Mouse (Mus musculus): ENCODE measurements around the gene Pde8b. TPM values are rescaled to one million over a fixed set of nuclear protein-coding genes. Genes with fewer than 3 reads are reported as not detected.

Pde8b gene
- polyA plus RNA-seq, 1 experiment from 2014 or later, result 3.4 TPM

DNA sequence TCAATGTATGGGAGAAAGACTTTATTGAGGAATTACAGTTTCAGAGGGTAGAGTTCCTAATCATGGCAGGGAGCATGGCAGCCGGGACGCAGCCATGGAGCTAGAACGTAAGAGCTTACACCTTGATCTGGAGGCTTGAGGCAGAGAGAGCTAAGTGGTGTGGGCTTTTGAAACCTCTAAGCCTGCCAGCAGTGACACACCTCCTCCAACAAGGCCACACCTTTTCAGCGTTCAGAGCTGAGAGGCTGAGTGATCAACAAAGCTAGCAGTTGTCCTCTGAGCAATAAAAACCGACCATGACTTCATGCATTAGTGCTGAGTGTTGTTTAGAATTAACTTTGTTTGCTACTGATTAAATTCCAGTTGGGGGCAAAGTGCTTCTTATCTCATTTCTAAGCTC is 259.6 kb downstream of the Pde8b start:
- Histone ChIP-seq H3K4me1 (ENCODE audit: insufficient read depth) (no peaks in the 10 kb centered on the region), H3K9me3 (ENCODE audit: low read depth, low read length) (no peaks in the 10 kb centered on the region), H3K27me3 (ENCODE audit: insufficient read depth, low read length) (no peaks in the 10 kb centered on the region), H3K27ac (ENCODE audit: low read depth) (no peak overlapping the region), H3K4me2 (no peak overlapping the region), H3K36me3 (ENCODE audit: insufficient read depth) (no peaks in the 10 kb centered on the region), H3K4me3 (ENCODE audit: low read depth, low read length) (no peak overlapping the region), H3K9ac (no peak overlapping the region)
- 43% methylated on average over 5 of the region's 5 CpGs for WGBS
- no peak for ATAC-seq (ENCODE audit: insufficient read depth)
- no peak for TF ChIP-seq CTCF (IDR thresholded peaks at IDR 0.05; ENCODE audit: low read depth)
- no peak for DNase-seq

DNA sequence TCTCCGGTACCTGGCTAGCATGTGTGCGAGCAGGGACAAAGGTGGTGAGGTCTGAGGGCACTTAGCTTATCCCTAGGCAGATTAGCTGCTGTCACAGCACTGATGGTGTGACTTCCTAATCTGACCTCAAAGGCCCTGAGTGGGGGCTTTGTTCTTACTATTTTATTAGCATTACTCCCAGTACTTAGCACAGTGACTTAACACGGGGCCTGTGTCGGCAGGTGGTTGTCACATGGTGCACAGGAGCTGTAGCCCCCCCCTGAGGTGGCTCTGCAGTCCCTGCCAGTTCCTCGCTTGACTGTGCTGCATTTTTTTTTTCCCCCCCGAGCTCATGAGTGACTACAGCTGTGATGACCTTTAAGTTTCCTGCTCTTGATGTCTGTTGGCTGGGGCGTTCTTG is 271.1 kb downstream of the Pde8b start:
- ATAC-seq (ENCODE audit: insufficient read depth) (no peak), DNase-seq (peak; percentile 8)
- no peak for TF ChIP-seq CTCF (IDR thresholded peaks at IDR 0.05; ENCODE audit: low read depth)
- no peaks in the 10 kb centered on the region; the same call in 1 of the 2 replicates for H3K4me1 ChIP-seq (ENCODE audit: insufficient read depth)
- WGBS, result 28% methylated on average over 7 of the region's 7 CpGs
- no peaks in the 10 kb centered on the region for H3K27me3 ChIP-seq (ENCODE audit: insufficient read depth, low read length)
- no peaks in the 10 kb centered on the region; the same call in 1 of the 2 replicates for H3K36me3 ChIP-seq (ENCODE audit: insufficient read depth)
- no peak overlapping the region for H3K4me3 ChIP-seq (ENCODE audit: low read depth, low read length)
- no peak overlapping the region for H3K9ac ChIP-seq
- H3K27ac ChIP-seq (ENCODE audit: low read depth), result no peak overlapping the region
- no peaks in the 10 kb centered on the region for H3K9me3 ChIP-seq (ENCODE audit: low read depth, low read length)
- no peak overlapping the region for H3K4me2 ChIP-seq

DNA sequence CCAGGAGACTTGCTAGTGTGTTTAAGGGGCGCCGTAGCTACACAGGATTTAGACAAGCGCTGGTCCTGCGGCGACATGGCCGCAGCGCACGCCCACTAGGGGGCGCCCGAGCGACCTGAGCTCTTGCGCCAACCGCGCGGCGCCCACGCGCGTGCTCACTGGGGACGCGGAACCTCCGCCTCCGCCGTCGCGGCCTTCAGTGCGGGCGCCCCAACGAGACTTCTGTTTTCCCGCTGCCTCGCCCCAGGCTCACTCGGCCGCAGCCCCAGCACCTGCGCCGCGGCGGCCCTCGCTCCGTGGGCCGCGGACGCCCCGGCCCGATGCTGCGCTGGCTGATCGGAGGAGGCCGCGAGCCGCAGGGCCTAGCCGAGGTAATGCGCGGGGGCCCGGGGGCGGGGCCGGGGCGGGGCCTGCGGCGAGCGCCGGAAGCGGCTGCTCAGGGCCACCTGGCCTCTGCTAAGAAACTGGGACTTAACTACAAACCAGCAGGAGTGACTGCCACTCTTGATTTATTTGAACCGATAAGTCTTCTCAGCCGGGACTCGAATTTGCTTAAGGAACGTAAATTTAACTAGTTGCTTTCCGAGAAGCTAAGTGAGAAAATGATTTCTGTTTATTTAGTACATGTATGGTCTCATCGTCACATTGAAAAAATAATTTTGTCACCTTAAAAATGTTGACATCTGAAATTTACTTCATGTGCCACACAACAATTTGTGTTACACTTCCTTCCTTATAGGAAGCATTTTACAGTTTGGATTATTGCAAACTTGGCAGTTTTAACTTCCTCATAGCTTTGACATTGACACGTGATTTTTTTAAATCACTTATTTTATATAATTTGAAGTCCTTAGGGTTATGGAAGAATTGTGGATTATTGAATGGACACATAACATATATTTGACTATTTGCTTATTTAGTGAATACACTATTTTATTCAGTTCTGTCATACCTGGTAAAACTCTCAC is 273.6 kb downstream of the Pde8b start, which contains the start of gene Wdr41:
TSS of gene Wdr41 (plus strand) at position 126 of the 968 bp plus-strand sequence.
- Histone ChIP-seq H3K4me3 (ENCODE audit: low read depth, low read length) (peak within 1 kb of the TSS; percentile 69), H3K4me1 (ENCODE audit: insufficient read depth) (no peaks in the 10 kb centered on the region; the same call in 1 of the 2 replicates), H3K4me2 (peak within 1 kb of the TSS; percentile 61), H3K9ac (peak within 1 kb of the TSS; percentile 97), H3K9me3 (ENCODE audit: low read depth, low read length) (no peaks in the 10 kb centered on the region), H3K36me3 (ENCODE audit: insufficient read depth) (no peaks in the 10 kb centered on the region; the same call in 1 of the 2 replicates), H3K27me3 (ENCODE audit: insufficient read depth, low read length) (no peaks in the 10 kb centered on the region), H3K27ac (ENCODE audit: low read depth) (peak within 1 kb of the TSS; percentile 96)
- ATAC-seq (ENCODE audit: insufficient read depth), result peak; percentile 98
- peak; percentile 98 for DNase-seq
- WGBS, result 1% methylated on average over 68 of the region's 68 CpGs
- TF ChIP-seq CTCF (IDR thresholded peaks at IDR 0.05; ENCODE audit: low read depth), result peak; percentile 77

DNA sequence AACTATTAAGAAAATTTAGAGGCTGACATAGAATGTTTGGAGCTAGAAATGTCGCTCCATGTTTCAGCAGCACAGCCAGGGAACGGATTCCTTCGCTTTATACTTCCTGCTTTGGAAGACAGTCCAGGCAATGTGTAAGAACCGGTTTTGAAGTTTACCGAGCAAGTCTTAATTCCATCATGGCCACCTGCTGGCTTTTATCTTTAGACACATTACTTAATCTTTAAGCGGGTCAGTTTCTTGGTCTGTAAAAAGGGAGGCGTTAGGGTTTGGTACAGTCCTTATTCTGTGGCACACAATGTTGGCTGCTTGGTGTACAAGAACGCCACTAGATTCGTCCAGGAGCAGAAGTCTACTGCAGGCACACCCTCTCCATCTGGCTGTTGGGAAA is 274.3 kb downstream of the Pde8b start:
- Histone ChIP-seq H3K4me2 (peak overlapping the region; percentile 61), H3K9me3 (ENCODE audit: low read depth, low read length) (no peaks in the 10 kb centered on the region), H3K36me3 (ENCODE audit: insufficient read depth) (no peaks in the 10 kb centered on the region; the same call in 1 of the 2 replicates), H3K27ac (ENCODE audit: low read depth) (peak overlapping the region; percentile 96), H3K4me3 (ENCODE audit: low read depth, low read length) (peak overlapping the region; percentile 69), H3K4me1 (ENCODE audit: insufficient read depth) (no peaks in the 10 kb centered on the region; the same call in 1 of the 2 replicates), H3K27me3 (ENCODE audit: insufficient read depth, low read length) (no peaks in the 10 kb centered on the region), H3K9ac (peak overlapping the region; percentile 97)
- ATAC-seq (ENCODE audit: insufficient read depth) (peak; percentile 42), DNase-seq (no peak)
- WGBS, result 11% methylated on average over 9 of the region's 9 CpGs
- no peak for TF ChIP-seq CTCF (IDR thresholded peaks at IDR 0.05; ENCODE audit: low read depth)

Other genes starting within 250 kb of the Pde8b start
- gene Zbed3, start 73.3 kb upstream of the Pde8b start, polyA plus RNA-seq (2014; fragmentation: Nextera tagmentation; extraction: Ambion mirVana), result 73.5 and 74.9 TPM in 2 replicates
- 32.2 and 35.7 TPM in 2 replicates for gene Aggf1, start 125.0 kb upstream of the Pde8b start, polyA plus RNA-seq (2014; fragmentation: Nextera tagmentation; extraction: Ambion mirVana)
- gene Crhbp, start 194.6 kb upstream of the Pde8b start, polyA plus RNA-seq (2014; fragmentation: Nextera tagmentation; extraction: Ambion mirVana), result 0.11 TPM in 1 of 2 replicates, not detected in the other
- gene S100z, start 228.4 kb upstream of the Pde8b start, polyA plus RNA-seq (2014; fragmentation: Nextera tagmentation; extraction: Ambion mirVana), result 0.74 TPM in 1 of 2 replicates, not detected in the other